Mouse (Mus musculus): ENCODE data around the gene Cyp8b1. TPM values are rescaled to one million over a fixed set of nuclear protein-coding genes. Genes with fewer than 3 reads are reported as not detected.
A peak's percentile ranks its signal among the peaks of the same experiment; 100 is the strongest.

The Cyp8b1 gene
- polyA plus RNA-seq, 1 experiment from 2014 or later, result not detected

- H3K9me3 ChIP-seq (ENCODE audit: control insufficient read depth, low read length), result no peaks in the 10 kb centered on the region
- H3K36me3 ChIP-seq (ENCODE audit: control insufficient read depth, insufficient read depth, low read length), result no peaks in the 10 kb centered on the region
- H3K4me2 ChIP-seq (ENCODE audit: low read depth, low read length), result no peak overlapping the region
- WGBS, result 30% methylated on average over 7 of the region's 7 CpGs
- H3K4me1 ChIP-seq (ENCODE audit: control insufficient read depth, insufficient read depth, low read length), result 0 out of 2 replicates have a peak, but pooled peaks cover 2% of the 10 kb centered on the region
- no peak overlapping the region for H3K4me3 ChIP-seq (ENCODE audit: low read length)
- H3K27me3 ChIP-seq (replicated peaks; ENCODE audit: control insufficient read depth, insufficient read depth, low read length), result no peaks in the 10 kb centered on the region
- H3K27ac ChIP-seq (ENCODE audit: low read length), result no peak overlapping the region
- no peak overlapping the region for H3K9ac ChIP-seq (ENCODE audit: low read depth, low read length)
- no peak for ATAC-seq
Observed at GRCm38 (mm10) chr9:121882015-121882457, 34.1 kb downstream of the Cyp8b1 start.

DNA sequence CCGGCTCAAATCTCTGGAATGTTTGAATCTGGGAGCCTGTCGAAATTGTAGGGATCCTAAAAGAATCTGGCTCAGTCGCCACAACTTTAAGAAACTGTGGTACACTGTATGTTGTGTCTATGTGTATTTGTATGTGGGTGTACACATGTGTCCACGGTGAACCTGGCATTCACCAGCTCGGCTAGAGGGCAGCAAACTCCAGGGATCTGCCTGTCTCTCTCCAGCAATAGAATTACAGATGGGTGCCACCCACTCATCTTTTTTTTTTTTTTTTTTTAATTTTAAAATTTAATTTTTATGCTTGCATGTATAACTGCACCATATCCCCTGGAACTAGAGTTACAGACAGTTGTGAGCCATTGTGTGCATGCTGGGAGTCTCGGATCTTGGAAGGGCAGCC, 34.8 kb downstream of the Cyp8b1 start:
- Histone ChIP-seq H3K4me1 (ENCODE audit: control insufficient read depth, insufficient read depth, low read length) (peaks cover 5% of the 10 kb centered on the region; the same call in 1 of the 2 replicates), H3K9me3 (ENCODE audit: control insufficient read depth, low read length) (no peaks in the 10 kb centered on the region), H3K4me3 (ENCODE audit: low read length) (no peak overlapping the region), H3K9ac (ENCODE audit: low read depth, low read length) (no peak overlapping the region), H3K27ac (ENCODE audit: low read length) (no peak overlapping the region), H3K36me3 (ENCODE audit: control insufficient read depth, insufficient read depth, low read length) (no peaks in the 10 kb centered on the region), H3K4me2 (ENCODE audit: low read depth, low read length) (no peak overlapping the region), H3K27me3 (replicated peaks; ENCODE audit: control insufficient read depth, insufficient read depth, low read length) (no peaks in the 10 kb centered on the region)
- ATAC-seq, result no peak
- WGBS, result 65% methylated on average over 6 of the region's 6 CpGs

DNA sequence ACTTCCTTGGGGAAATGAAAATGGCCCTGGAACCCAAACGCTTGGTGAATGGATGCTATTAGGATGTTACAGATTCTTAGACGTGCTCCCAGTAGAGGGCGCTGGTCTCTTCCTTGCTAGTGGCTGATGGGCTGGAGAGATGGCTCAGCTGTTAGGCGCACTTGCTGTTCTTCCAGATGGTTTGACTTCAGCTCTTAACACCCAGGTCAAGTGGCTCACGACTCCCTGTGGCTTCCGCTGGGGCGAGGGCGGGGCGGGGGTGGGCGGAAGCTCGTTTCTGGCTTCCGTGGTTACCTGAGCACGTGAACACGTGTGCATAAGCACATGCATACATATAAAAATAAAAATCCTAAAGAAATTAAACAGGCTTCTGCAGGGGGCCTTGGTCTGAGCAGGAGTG, 35.3 kb downstream of the Cyp8b1 start:
- 0 out of 2 replicates have a peak, but pooled peaks have one; percentile 28 for ATAC-seq
- 22% methylated on average over 14 of the region's 14 CpGs for WGBS

DNA sequence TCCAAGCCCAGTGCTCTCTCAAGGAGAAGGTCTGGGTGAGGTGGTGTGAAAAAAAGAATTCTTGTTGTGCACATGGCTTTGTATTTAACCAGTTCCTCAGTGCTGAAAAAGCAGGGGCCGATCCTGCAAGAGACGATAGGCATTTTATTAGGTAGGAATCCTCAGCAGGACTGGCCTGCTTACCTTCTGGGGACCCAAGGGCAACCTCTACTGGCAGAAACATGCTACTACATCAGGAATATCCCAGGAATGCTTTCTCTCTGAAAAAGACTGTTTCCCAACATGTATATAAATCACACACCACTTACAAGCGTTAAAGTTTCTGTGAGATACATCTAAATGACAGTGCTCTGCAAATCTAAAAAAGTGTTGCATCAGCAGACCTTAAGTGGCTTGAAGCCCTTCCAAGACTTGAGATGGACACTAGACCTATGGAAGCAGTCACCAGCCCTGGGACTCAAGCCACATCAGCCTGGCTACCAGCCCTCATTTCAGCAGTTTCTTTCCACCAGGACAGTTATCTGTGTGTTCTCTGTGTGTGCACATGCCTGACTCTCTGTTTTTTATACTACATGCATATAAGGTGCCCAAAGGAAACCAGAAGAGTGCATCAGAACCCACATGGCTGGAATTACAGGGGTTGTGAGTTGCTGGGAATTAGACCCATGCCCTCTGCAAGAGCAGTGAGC, 38.9 kb downstream of the Cyp8b1 start:
- Histone ChIP-seq H3K27ac (ENCODE audit: low read length) (no peak overlapping the region), H3K36me3 (ENCODE audit: control insufficient read depth, insufficient read depth, low read length) (no peaks in the 10 kb centered on the region), H3K27me3 (replicated peaks; ENCODE audit: control insufficient read depth, insufficient read depth, low read length) (no peaks in the 10 kb centered on the region), H3K9me3 (ENCODE audit: control insufficient read depth, low read length) (no peaks in the 10 kb centered on the region), H3K4me2 (ENCODE audit: low read depth, low read length) (no peak overlapping the region), H3K9ac (ENCODE audit: low read depth, low read length) (no peak overlapping the region), H3K4me1 (ENCODE audit: control insufficient read depth, insufficient read depth, low read length) (peaks cover 5% of the 10 kb centered on the region; the same call in 1 of the 2 replicates), H3K4me3 (ENCODE audit: low read length) (no peak overlapping the region)
- WGBS, result 9% methylated on average over 3 of the region's 3 CpGs
- ATAC-seq, result peak; percentile 49; the same call in 1 of the 2 replicates

More for the DNA sequence above, 35.3 kb downstream of the Cyp8b1 start:
- Histone ChIP-seq H3K27ac (ENCODE audit: low read length) (no peak overlapping the region), H3K4me2 (ENCODE audit: low read depth, low read length) (no peak overlapping the region), H3K9ac (ENCODE audit: low read depth, low read length) (no peak overlapping the region), H3K9me3 (ENCODE audit: control insufficient read depth, low read length) (no peaks in the 10 kb centered on the region), H3K27me3 (replicated peaks; ENCODE audit: control insufficient read depth, insufficient read depth, low read length) (no peaks in the 10 kb centered on the region), H3K4me1 (ENCODE audit: control insufficient read depth, insufficient read depth, low read length) (peaks cover 5% of the 10 kb centered on the region; the same call in 1 of the 2 replicates), H3K4me3 (ENCODE audit: low read length) (no peak overlapping the region), H3K36me3 (ENCODE audit: control insufficient read depth, insufficient read depth, low read length) (no peaks in the 10 kb centered on the region)

DNA sequence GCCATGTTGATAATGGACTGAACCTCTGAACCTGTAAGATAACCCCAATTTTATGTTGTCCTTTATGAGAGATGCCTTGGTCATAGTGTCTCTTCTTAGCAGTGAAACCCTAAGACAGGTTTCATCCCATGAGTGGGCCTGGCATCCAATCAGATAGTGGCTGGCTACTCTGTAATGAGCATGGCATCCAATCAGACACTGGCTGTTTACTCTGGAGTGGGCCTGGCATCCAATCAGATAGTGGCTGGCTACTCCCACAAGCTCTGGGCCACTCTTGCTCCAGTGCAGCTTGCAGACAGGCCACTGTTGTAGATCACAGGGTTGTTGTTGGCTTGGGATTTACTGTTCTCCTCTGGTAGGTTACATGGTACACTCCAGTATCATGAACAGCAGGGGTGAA, 42.5 kb downstream of the Cyp8b1 start:
- Histone ChIP-seq H3K4me3 (ENCODE audit: low read length) (no peak overlapping the region), H3K9me3 (ENCODE audit: control insufficient read depth, low read length) (no peaks in the 10 kb centered on the region), H3K36me3 (ENCODE audit: control insufficient read depth, insufficient read depth, low read length) (no peaks in the 10 kb centered on the region), H3K27ac (ENCODE audit: low read length) (no peak overlapping the region), H3K9ac (ENCODE audit: low read depth, low read length) (no peak overlapping the region), H3K4me2 (ENCODE audit: low read depth, low read length) (no peak overlapping the region), H3K4me1 (ENCODE audit: control insufficient read depth, insufficient read depth, low read length) (peaks cover 17% of the 10 kb centered on the region), H3K27me3 (replicated peaks; ENCODE audit: control insufficient read depth, insufficient read depth, low read length) (no peaks in the 10 kb centered on the region)
- no peak for ATAC-seq

GRCm38 (mm10) chr9:121872062-121872683, 43.9 kb downstream of the Cyp8b1 start:
- peak; percentile 29 for ATAC-seq
- H3K27me3 ChIP-seq (replicated peaks; ENCODE audit: control insufficient read depth, insufficient read depth, low read length), result no peaks in the 10 kb centered on the region
- H3K4me1 ChIP-seq (ENCODE audit: control insufficient read depth, insufficient read depth, low read length), result peaks cover 17% of the 10 kb centered on the region
- WGBS, result 82% methylated on average over 2 of the region's 2 CpGs
- no peaks in the 10 kb centered on the region for H3K36me3 ChIP-seq (ENCODE audit: control insufficient read depth, insufficient read depth, low read length)
- H3K9me3 ChIP-seq (ENCODE audit: control insufficient read depth, low read length), result no peaks in the 10 kb centered on the region
- no peak overlapping the region for H3K4me2 ChIP-seq (ENCODE audit: low read depth, low read length)
- H3K27ac ChIP-seq (ENCODE audit: low read length), result no peak overlapping the region
- H3K9ac ChIP-seq (ENCODE audit: low read depth, low read length), result no peak overlapping the region
- no peak overlapping the region for H3K4me3 ChIP-seq (ENCODE audit: low read length)

- Histone ChIP-seq H3K36me3 (ENCODE audit: control insufficient read depth, insufficient read depth, low read length) (no peaks in the 10 kb centered on the region), H3K9me3 (ENCODE audit: control insufficient read depth, low read length) (no peaks in the 10 kb centered on the region), H3K4me2 (ENCODE audit: low read depth, low read length) (no peak overlapping the region), H3K4me3 (ENCODE audit: low read length) (no peak overlapping the region), H3K9ac (ENCODE audit: low read depth, low read length) (no peak overlapping the region), H3K4me1 (ENCODE audit: control insufficient read depth, insufficient read depth, low read length) (peaks cover 16% of the 10 kb centered on the region), H3K27me3 (replicated peaks; ENCODE audit: control insufficient read depth, insufficient read depth, low read length) (no peaks in the 10 kb centered on the region), H3K27ac (ENCODE audit: low read length) (no peak overlapping the region)
- WGBS, result 46% methylated on average over 4 of the region's 4 CpGs
- ATAC-seq, result peak; percentile 50
Observed at GRCm38 (mm10) chr9:121869973-121870515, 46.1 kb downstream of the Cyp8b1 start.

DNA sequence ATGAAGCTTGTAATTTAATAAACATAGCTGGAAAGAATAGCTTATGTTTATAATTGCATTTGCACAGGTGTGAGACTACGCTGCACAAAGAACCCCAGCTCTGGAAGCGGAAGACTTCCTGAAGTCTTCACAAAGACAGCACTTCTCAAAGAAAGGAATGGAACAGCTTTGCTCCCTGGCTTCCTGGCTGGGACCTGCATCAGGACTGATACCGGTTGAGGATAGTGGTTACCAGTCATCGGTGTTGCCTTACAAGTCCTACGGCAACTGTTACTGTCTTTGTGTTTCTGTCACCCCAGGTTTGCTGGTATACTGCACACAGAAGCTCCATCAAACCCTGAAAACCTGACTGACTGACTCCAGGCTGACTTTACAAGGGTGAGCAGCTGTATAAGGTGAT, 46.7 kb downstream of the Cyp8b1 start:
- Histone ChIP-seq H3K9ac (ENCODE audit: low read depth, low read length) (no peak overlapping the region), H3K27ac (ENCODE audit: low read length) (no peak overlapping the region), H3K4me1 (ENCODE audit: control insufficient read depth, insufficient read depth, low read length) (peaks cover 16% of the 10 kb centered on the region), H3K27me3 (replicated peaks; ENCODE audit: control insufficient read depth, insufficient read depth, low read length) (no peaks in the 10 kb centered on the region), H3K4me2 (ENCODE audit: low read depth, low read length) (no peak overlapping the region), H3K9me3 (ENCODE audit: control insufficient read depth, low read length) (no peaks in the 10 kb centered on the region), H3K36me3 (ENCODE audit: control insufficient read depth, insufficient read depth, low read length) (no peaks in the 10 kb centered on the region), H3K4me3 (ENCODE audit: low read length) (no peak overlapping the region)
- no peak for ATAC-seq
- WGBS, result 74% methylated on average over 5 of the region's 5 CpGs

DNA sequence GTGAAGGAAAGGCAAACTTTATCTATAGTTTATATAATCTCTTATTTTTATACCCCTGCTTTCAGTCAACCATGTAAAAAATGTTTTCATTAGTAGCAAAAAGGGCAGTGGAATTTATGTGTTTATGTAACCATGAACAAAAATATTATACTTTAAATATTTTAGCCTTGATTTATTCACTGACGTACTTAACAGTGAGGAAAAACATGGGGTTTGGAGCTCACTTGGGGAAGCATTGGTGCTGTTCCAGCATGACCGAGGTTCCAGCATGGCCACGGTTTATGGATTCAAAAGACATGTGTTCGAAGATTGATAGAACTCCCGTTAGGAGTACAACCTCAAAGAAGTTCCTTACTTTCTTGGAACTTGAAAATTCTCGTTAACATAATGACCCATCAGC, 47.9 kb downstream of the Cyp8b1 start:
- no peaks in the 10 kb centered on the region for H3K27me3 ChIP-seq (replicated peaks; ENCODE audit: control insufficient read depth, insufficient read depth, low read length)
- 61% methylated on average over 6 of the region's 6 CpGs for WGBS
- H3K4me1 ChIP-seq (ENCODE audit: control insufficient read depth, insufficient read depth, low read length), result peaks cover 16% of the 10 kb centered on the region

More for the DNA sequence above, 47.9 kb downstream of the Cyp8b1 start:
- no peaks in the 10 kb centered on the region for H3K36me3 ChIP-seq (ENCODE audit: control insufficient read depth, insufficient read depth, low read length)
- no peaks in the 10 kb centered on the region for H3K9me3 ChIP-seq (ENCODE audit: control insufficient read depth, low read length)
- no peak for ATAC-seq
- H3K4me2 ChIP-seq (ENCODE audit: low read depth, low read length), result no peak overlapping the region
- no peak overlapping the region for H3K9ac ChIP-seq (ENCODE audit: low read depth, low read length)
- H3K4me3 ChIP-seq (ENCODE audit: low read length), result no peak overlapping the region
- H3K27ac ChIP-seq (ENCODE audit: low read length), result peak overlapping the region; percentile 8; the same call in 1 of the 2 replicates

All from intestine, embryonic 16.5 days (tissue).